In genomic region chr4:135425625-135426024, GRCm38 (mm10) we compare ENCODE assay signal across 16 mouse cellular contexts. TPM values are rescaled to one million over a fixed set of nuclear protein-coding genes. Genes with fewer than 3 reads are reported as not detected.
DNase-seq lines count a peak whose midpoint lies in the region; ATAC-seq and TF ChIP-seq lines count a peak whose summit lies in the region.
"Had no signal": no experiment of that assay in that cellular context is flagged by ENCODE, and none has a peak within 500 bp of the region (broad histone marks: within the 10 kb centered on the region; RNA-seq: fewer than 3 reads in every experiment).

No protein-coding gene starts in this region.

- H3K4me1 ChIP-seq in forebrain, postnatal 0 days (ENCODE audit: insufficient read depth): no peaks in the 10 kb centered on the region
- 0 out of 2 replicates have a peak, but pooled peaks cover 3% of the 10 kb centered on the region for H3K4me1 ChIP-seq in forebrain, embryonic 10.5 days
- peaks cover 29% of the 10 kb centered on the region for H3K4me1 ChIP-seq in thymus, adult 2 months (replicated peaks; ENCODE audit: control insufficient read depth, insufficient read depth, low read length)
- H3K4me1 ChIP-seq: intestine, embryonic 15.5 days; midbrain, embryonic 10.5 days; neural tube, embryonic 12.5 days had no signal

- no peak overlapping the region for H3K9ac ChIP-seq in forebrain, postnatal 0 days
- H3K9ac ChIP-seq: intestine, embryonic 15.5 days; lung, embryonic 14.5 days; neural tube, embryonic 12.5 days had no signal

- no peaks in the 10 kb centered on the region for H3K9me3 ChIP-seq in forebrain, postnatal 0 days (ENCODE audit: low read length)
- no peaks in the 10 kb centered on the region for H3K9me3 ChIP-seq in forebrain, embryonic 10.5 days
- H3K9me3 ChIP-seq: intestine, embryonic 15.5 days; midbrain, embryonic 10.5 days; neural tube, embryonic 12.5 days had no signal

- TF ChIP-seq CTCF in forebrain, postnatal 0 days (IDR thresholded peaks at IDR 0.05; ENCODE audit: low read depth): no peak
- no peak for TF ChIP-seq CTCF in thymus, adult 2 months (IDR thresholded peaks at IDR 0.05; ENCODE audit: borderline replicate concordance, control insufficient read depth, extremely low read depth, insufficient read depth, low read length, poor library complexity)

- TF ChIP-seq POLR2A in thymus, adult 2 months (IDR thresholded peaks at IDR 0.05; ENCODE audit: control insufficient read depth, extremely low read depth, insufficient read depth, low read length, poor library complexity): no peak

- no peak overlapping the region for H3K27ac ChIP-seq in forebrain, postnatal 0 days (ENCODE audit: low read depth, low read length)
- no peak overlapping the region for H3K27ac ChIP-seq in forebrain, embryonic 10.5 days
- H3K27ac ChIP-seq in thymus, adult 2 months (ENCODE audit: control insufficient read depth, insufficient read depth, low read length): no peak overlapping the region
- H3K27ac ChIP-seq: intestine, embryonic 15.5 days; midbrain, embryonic 10.5 days; neural tube, embryonic 12.5 days had no signal

- DNase-seq in forebrain, postnatal 0 days: peak; percentile 86
- no peak for DNase-seq in forebrain, embryonic 10.5 days (ENCODE audit: extremely low spot score, low spot score)
- DNase-seq in frontal cortex, postnatal 10 days (ENCODE audit: low spot score in 2 of 2): peak; percentile 47 to 52
- DNase-seq in layer of hippocampus, postnatal 36 days: peak; percentile 77
- DNase-seq in right cerebral cortex, postnatal 25 days: peak; percentile 71
- no peak for DNase-seq in urinary bladder, postnatal 4 days (ENCODE audit: low spot score in 2 of 2)
- no peak for DNase-seq in thymus, adult 2 months
- DNase-seq in adrenal gland, adult (ENCODE audit: inconsistent age in 2 of 2, low spot score in 1 of 2): no peak
- DNase-seq: adrenal gland, adult 8-10 months; heart, postnatal 4 days; lung, embryonic 14.5 days; thymus, postnatal 25 days had no signal

- peak; percentile 87 for ATAC-seq in forebrain, postnatal 0 days
- ATAC-seq: intestine, embryonic 15.5 days had no signal

- H3K27me3 ChIP-seq in forebrain, postnatal 0 days (ENCODE audit: insufficient read depth, low read length): no peaks in the 10 kb centered on the region
- H3K27me3 ChIP-seq in forebrain, embryonic 10.5 days (ENCODE audit: poor library complexity, severe bottlenecking): no peaks in the 10 kb centered on the region
- no peaks in the 10 kb centered on the region for H3K27me3 ChIP-seq in thymus, adult 2 months (ENCODE audit: control insufficient read depth, insufficient read depth, low read length)
- H3K27me3 ChIP-seq: intestine, embryonic 15.5 days; neural tube, embryonic 12.5 days had no signal

- no peak overlapping the region for H3K4me2 ChIP-seq in forebrain, postnatal 0 days (ENCODE audit: low read depth)
- H3K4me2 ChIP-seq: intestine, embryonic 15.5 days; lung, embryonic 14.5 days; neural tube, embryonic 12.5 days had no signal

- peaks cover 14% of the 10 kb centered on the region for H3K36me3 ChIP-seq in forebrain, postnatal 0 days (ENCODE audit: insufficient read depth)
- peaks cover 17% of the 10 kb centered on the region for H3K36me3 ChIP-seq in forebrain, embryonic 10.5 days (replicated peaks)
- H3K36me3 ChIP-seq in thymus, adult 2 months (ENCODE audit: control insufficient read depth, insufficient read depth, low read length): no peaks in the 10 kb centered on the region
- H3K36me3 ChIP-seq: intestine, embryonic 15.5 days had no signal

- 52% methylated on average over 9 of the region's 9 CpGs for WGBS in forebrain, postnatal 0 days
- 88% methylated on average over 9 of the region's 9 CpGs for WGBS in forebrain, embryonic 10.5 days
- WGBS in thymus, adult 2 months: 91% methylated on average over 9 of the region's 9 CpGs

- no peak overlapping the region for H3K4me3 ChIP-seq in forebrain, postnatal 0 days (ENCODE audit: low read depth, low read length)
- no peak overlapping the region for H3K4me3 ChIP-seq in forebrain, embryonic 10.5 days
- no peak overlapping the region for H3K4me3 ChIP-seq in thymus, adult 2 months (ENCODE audit: control insufficient read depth, insufficient read depth, low read length)
- H3K4me3 ChIP-seq: intestine, embryonic 15.5 days; midbrain, embryonic 10.5 days; neural tube, embryonic 12.5 days had no signal

RNA-seq across cellular contexts. Expression of gene Rcan3, which starts 8.0 kb away (rescaled TPM):
- 52.4 and 67.3 TPM in 2 replicates for total RNA-seq in forebrain, postnatal 0 days (2014; rRNA removed)
- polyA plus RNA-seq in forebrain, postnatal 0 days (2015; fragmentation: Nextera tagmentation; extraction: Ambion mirVana): 32.6 and 40.4 TPM in 2 replicates
- polyA plus RNA-seq in forebrain, embryonic 10.5 days (2016; fragmentation: Nextera tagmentation; extraction: Ambion mirVana): 10.4 and 10.7 TPM in 2 replicates
- total RNA-seq in layer of hippocampus, postnatal 36 days (2021): 10 to 100 TPM; 26.8 to 27.5 TPM
- polyA plus RNA-seq in thymus, adult 2 months (2012; rRNA removed): 20.0 and 21.9 TPM in 2 replicates

RNA-seq across cellular contexts. Expression of gene Ncmap, which starts 27.6 kb away (rescaled TPM):
- total RNA-seq in forebrain, postnatal 0 days (2014; rRNA removed): 0.90 and 1.2 TPM in 2 replicates
- 0.63 and 0.86 TPM in 2 replicates for polyA plus RNA-seq in forebrain, postnatal 0 days (2015; fragmentation: Nextera tagmentation; extraction: Ambion mirVana)
- polyA plus RNA-seq in forebrain, embryonic 10.5 days (2016; fragmentation: Nextera tagmentation; extraction: Ambion mirVana): 0.40 and 0.52 TPM in 2 replicates
- total RNA-seq in layer of hippocampus, postnatal 36 days (2021): under 1 TPM; 0.47 to 0.56 TPM
- polyA plus RNA-seq in thymus, adult 2 months (2012; rRNA removed): 0.96 and 2.0 TPM in 2 replicates
- total RNA-seq: heart, adult 8-10 months had no signal

Comparison
In these comparisons a context has a peak if more than half of its experiments do, and no peak if none do; other contexts are left out.
1. DNase-seq: peak in forebrain, postnatal 0 days (single experiment), frontal cortex, postnatal 10 days (2 of 2), layer of hippocampus, postnatal 36 days (2 of 2) and right cerebral cortex, postnatal 25 days (single experiment); none in forebrain, embryonic 10.5 days (single experiment), urinary bladder, postnatal 4 days (0 of 2), thymus, adult 2 months (single experiment) and adrenal gland, adult (0 of 2).